Mouse (Mus musculus) bone marrow, adult 2 months (tissue): ENCODE data around the gene Gm45713.

Source experiments
- CTCF ChIP-seq: fragments of 200-500 bp; IDR thresholded peaks from 2 replicates; pipeline ENCODE4 v1.5.1; 2011; ENCODE audit warnings: low read length, control low read depth; ENCODE audit not compliant: control insufficient read depth, insufficient read depth
- POLR2A ChIP-seq: fragments of 200-500 bp; IDR thresholded peaks from 2 replicates; pipeline ENCODE4 v1.6.1; 2011; ENCODE audit warnings: low read depth, mild to moderate bottlenecking, control low read depth, low read length, borderline replicate concordance; ENCODE audit not compliant: control insufficient read depth

GRCm38 (mm10) chr7:45150321-45150720 lies 14.3 kb upstream of the Gm45713 start:
- TF ChIP-seq CTCF (no peak), POLR2A (no peak)
